Mouse (Mus musculus) E14TG2a.4 (cell line): ENCODE measurements at regions not wholly inside any gene's neighbourhood (a gene's known extent, or its start where the extent isn't known, plus 50 kb on each side); places are given as distances from the start of the nearest gene placed in this dataset.

ENCODE experiments used
- CTCF ChIP-seq: conservative IDR thresholded peaks from 2 replicates; pipeline ENCODE4 v1.5.1; 2014; ENCODE audit warnings: low read length
- NANOG ChIP-seq: IDR thresholded peaks from 2 replicates; pipeline ENCODE4 v1.6.1; 2014; ENCODE audit warnings: borderline replicate concordance, low read length, mixed read lengths
- POU5F1 ChIP-seq: IDR thresholded peaks from 2 replicates; pipeline ENCODE4 v1.6.1; 2014; ENCODE audit warnings: low read length, borderline replicate concordance

DNA sequence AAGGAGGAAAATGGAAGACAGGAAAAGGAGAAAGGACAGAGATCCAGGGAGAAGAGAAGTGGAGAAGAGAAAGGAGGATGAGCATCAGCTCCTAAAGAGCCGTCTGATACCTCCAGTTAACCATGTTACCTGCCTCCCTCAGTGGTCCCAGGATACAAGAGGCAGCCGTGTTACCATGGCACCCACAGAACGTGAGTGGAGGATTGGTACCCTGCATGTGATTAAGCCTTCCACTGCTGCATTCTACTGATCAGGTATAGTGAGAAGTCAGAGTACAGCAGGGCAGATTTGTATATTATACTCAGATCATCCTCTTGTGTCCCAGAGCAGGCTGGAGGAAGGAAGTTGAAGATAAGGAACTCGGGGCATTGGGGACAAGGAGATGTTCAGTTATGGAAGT is 115.5 kb upstream of the Tas2r119 start:
- no peak for TF ChIP-seq CTCF
- TF ChIP-seq POU5F1 = no peak
- TF ChIP-seq NANOG = no peak
